Mouse (Mus musculus) liver, embryonic 14.5 days (tissue): ENCODE measurements around the gene BC017158. TPM values are rescaled to one million over a fixed set of nuclear protein-coding genes. Genes with fewer than 3 reads are reported as not detected.

Experiments
- ATAC-seq: fragments of 200-750 bp; cut with Nextera tagmentation; 2 replicates; pipeline ENCODE4 v1.8.0; 2017; ENCODE audit warnings: moderate number of reproducible peaks, mild to moderate bottlenecking, moderate library complexity; ENCODE audit not compliant: insufficient read depth
- DNase-seq, 3 experiments: peaks; one replicate each; pipeline ENCODE4 v3.0.0-alpha.2; 2012 to 2013; ENCODE audit warnings: low read depth in 3 of 3, low spot score in 3 of 3
- H3K27ac ChIP-seq: fragments of 300-500 bp; sonication (generic); 2 replicates; pipeline ENCODE4 v1.5.1; 2014; ENCODE audit warnings: moderate library complexity, mild to moderate bottlenecking, control low read depth, inconsistent platforms
- H3K27me3 ChIP-seq: fragments of 300-500 bp; sonication (generic); 2 replicates; pipeline ENCODE4 v1.6.1; 2014; ENCODE audit warnings: mild to moderate bottlenecking, low read length, moderate library complexity; ENCODE audit not compliant: control insufficient read depth, insufficient read depth
- H3K36me3 ChIP-seq: fragments of 300-500 bp; sonication (generic); replicated peaks from 2 replicates; pipeline ENCODE4 v1.6.1; 2014; ENCODE audit warnings: low read depth; ENCODE audit not compliant: control insufficient read depth, insufficient read depth
- H3K4me1 ChIP-seq, 2 experiments: fragments of 200-500 bp in 1 of 2; fragments of 300-500 bp in 1 of 2; sonication (generic) in 1 of 2; replicated peaks; 2 replicates each; pipeline ENCODE4 v1.6.1; 2012 to 2014; ENCODE audit warnings: antibody characterized with exemption in 1 of 2, inconsistent platforms in 1 of 2, low read length in 1 of 2; ENCODE audit not compliant: control insufficient read depth in 2 of 2, insufficient read depth in 2 of 2
- H3K4me2 ChIP-seq: fragments of 300-500 bp; sonication (generic); 2 replicates; pipeline ENCODE4 v1.6.1; 2014; ENCODE audit warnings: low read depth, mild to moderate bottlenecking, control low read depth, moderate library complexity
- H3K4me3 ChIP-seq, 2 experiments: fragments of 200-500 bp in 1 of 2; fragments of 300-500 bp in 1 of 2; sonication (generic) in 1 of 2; 2 replicates each; pipeline ENCODE4 v1.5.1; 2012 to 2014; ENCODE audit warnings: low read depth in 2 of 2, low read length in 2 of 2, mild to moderate bottlenecking in 2 of 2, control low read depth in 1 of 2, inconsistent platforms in 1 of 2, moderate library complexity in 1 of 2; ENCODE audit not compliant: insufficient read depth in 1 of 2
- H3K9ac ChIP-seq: fragments of 300-500 bp; sonication (generic); replicated peaks from 2 replicates; pipeline ENCODE4 v1.6.1; 2014; ENCODE audit warnings: mild to moderate bottlenecking, control low read depth, moderate library complexity
- H3K9me3 ChIP-seq: fragments of 300-500 bp; sonication (generic); 2 replicates; pipeline ENCODE4 v1.6.1; 2016; ENCODE audit warnings: low read length, mixed read lengths; ENCODE audit not compliant: control insufficient read depth
- CTCF ChIP-seq: IDR thresholded peaks from 2 replicates; pipeline ENCODE4 v1.5.1; 2016; ENCODE audit warnings: antibody characterized with exemption, low read depth, control low read depth
- EP300 ChIP-seq: IDR thresholded peaks from 2 replicates; pipeline ENCODE4 v1.6.1; 2016; ENCODE audit warnings: antibody characterized with exemption, low read depth
- WGBS: fragments of 180-500 bp; shearing (Covaris S2); extraction: QIAGEN DNeasy Blood & Tissue Kit; methylation state at CpG from one replicate; pipeline ENCODE4 v1.1.7; 2014; ENCODE audit not compliant: insufficient replicate concordance; 5-methylcytosine and 5-hydroxymethylcytosine counted together
- microRNA-seq: library from miRNA; unstranded; fragments of <30 nt; microRNA quantifications from one replicate; pipeline ENCODE4, GENCODE M21; 2016
- polyA plus RNA-seq, 2 experiments: library from polyadenylated mRNA; depleted of rRNA in 1 of 2; stranded (reverse) in 1 of 2; unstranded in 1 of 2; fragments of >200 nt; fragmentation: Nextera tagmentation in 1 of 2; extraction: Ambion mirVana in 1 of 2; gene quantifications; 2 replicates each; pipeline versions ENCODE4 v1.2.1 to v1.2.3; 2012 to 2014

Gene BC017158
- polyA plus RNA-seq, 2 experiments: 16.9 to 23.9 TPM

GRCm38 (mm10) chr7:128235481-128235880 lies 62.5 kb downstream of the BC017158 start:
- no peaks in the 10 kb centered on the region for H3K27me3 ChIP-seq
- TF ChIP-seq EP300 (no peak), CTCF (no peak)
- 83% methylated on average over 1 of the region's 1 CpGs for WGBS

GRCm38 (mm10) chr7:128234796-128235195 lies 63.2 kb downstream of the BC017158 start:
- Histone ChIP-seq H3K9ac (no peak overlapping the region), H3K27ac (no peak overlapping the region), H3K4me2 (no peak overlapping the region), H3K4me3 (no peak overlapping the region), H3K4me1 (peaks cover 9 to 10% of the 10 kb centered on the region in 2 experiments), H3K9me3 (no peaks in the 10 kb centered on the region), H3K27me3 (no peaks in the 10 kb centered on the region), H3K36me3 (no peaks in the 10 kb centered on the region)
- ATAC-seq: no peak
- WGBS: 62% methylated on average over 2 of the region's 2 CpGs
- no peak for DNase-seq
- no peak for TF ChIP-seq CTCF
- no peak for TF ChIP-seq EP300

More at GRCm38 (mm10) chr7:128235481-128235880, 62.5 kb downstream of the BC017158 start:
- H3K4me1 ChIP-seq: peaks cover 9 to 10% of the 10 kb centered on the region in 2 experiments
- ATAC-seq (no peak), DNase-seq (no peak)
- no peak overlapping the region for H3K27ac ChIP-seq
- no peaks in the 10 kb centered on the region for H3K9me3 ChIP-seq
- no peak overlapping the region for H3K9ac ChIP-seq
- peaks cover 5% of the 10 kb centered on the region for H3K36me3 ChIP-seq
- no peak overlapping the region for H3K4me2 ChIP-seq
- no peak overlapping the region for H3K4me3 ChIP-seq

GRCm38 (mm10) chr7:128231741-128232140 lies 66.2 kb downstream of the BC017158 start:
- Histone ChIP-seq H3K4me3 (no peak overlapping the region), H3K27me3 (no peaks in the 10 kb centered on the region), H3K9ac (no peak overlapping the region), H3K36me3 (no peaks in the 10 kb centered on the region), H3K9me3 (no peaks in the 10 kb centered on the region), H3K27ac (no peak overlapping the region), H3K4me2 (no peak overlapping the region), H3K4me1 (peaks cover 0 to under 1% of the 10 kb centered on the region in 2 experiments; a peak in 2 of 4 replicates)
- 29% methylated on average over 8 of the region's 8 CpGs for WGBS
- TF ChIP-seq EP300 (no peak), CTCF (no peak)
- ATAC-seq (no peak), DNase-seq (peak in 2 of 3 experiments; percentile 26 to 41)

Small RNAs within 50 kb of the gene (microRNA-seq; reads per million reads assigned to microRNA genes)
- 1.7 reads per million for gene Mir3103

Other genes with a start within 250 kb of the BC017158 start
- gene Itgam, start 235.5 kb downstream of the BC017158 start, polyA plus RNA-seq (2012; rRNA removed): 1.9 and 2.7 TPM in 2 replicates
- 1.1 and 1.5 TPM in 2 replicates for gene Itgam, start 235.5 kb downstream of the BC017158 start, polyA plus RNA-seq (2014; fragmentation: Nextera tagmentation; extraction: Ambion mirVana)
- 0.02 TPM in 1 of 2 replicates, not detected in the other for gene Gm49368, start 235.5 kb downstream of the BC017158 start, polyA plus RNA-seq (2012; rRNA removed)
- 0.03 TPM in 1 of 2 replicates, not detected in the other for gene Gm49368, start 235.5 kb downstream of the BC017158 start, polyA plus RNA-seq (2014; fragmentation: Nextera tagmentation; extraction: Ambion mirVana)
- gene Itgax, start 168.6 kb downstream of the BC017158 start, polyA plus RNA-seq (2012; rRNA removed): 0.09 and 0.16 TPM in 2 replicates
- gene Itgax, start 168.6 kb downstream of the BC017158 start, polyA plus RNA-seq (2014; fragmentation: Nextera tagmentation; extraction: Ambion mirVana): 0.10 and 0.16 TPM in 2 replicates
- gene Itgad, start 143.8 kb downstream of the BC017158 start, polyA plus RNA-seq (2012; rRNA removed): 0.01 and 0.08 TPM in 2 replicates
- gene Itgad, start 143.8 kb downstream of the BC017158 start, polyA plus RNA-seq (2014; fragmentation: Nextera tagmentation; extraction: Ambion mirVana): not detected in 2 replicates
- gene Cox6a2, start 91.8 kb downstream of the BC017158 start, polyA plus RNA-seq (2012; rRNA removed): 0.37 and 0.54 TPM in 2 replicates
- 0.76 and 1.0 TPM in 2 replicates for gene Cox6a2, start 91.8 kb downstream of the BC017158 start, polyA plus RNA-seq (2014; fragmentation: Nextera tagmentation; extraction: Ambion mirVana)
- 5.2 and 6.1 TPM in 2 replicates for gene Armc5, start 60.8 kb downstream of the BC017158 start, polyA plus RNA-seq (2012; rRNA removed)
- 4.6 and 4.9 TPM in 2 replicates for gene Armc5, start 60.8 kb downstream of the BC017158 start, polyA plus RNA-seq (2014; fragmentation: Nextera tagmentation; extraction: Ambion mirVana)
- gene 9130023H24Rik, start 60.1 kb downstream of the BC017158 start, polyA plus RNA-seq (2012; rRNA removed): 0.92 and 1.1 TPM in 2 replicates
- gene 9130023H24Rik, start 60.1 kb downstream of the BC017158 start, polyA plus RNA-seq (2014; fragmentation: Nextera tagmentation; extraction: Ambion mirVana): 1.6 and 2.1 TPM in 2 replicates
- 5.0 and 6.0 TPM in 2 replicates for gene Tgfb1i1, start 51.4 kb downstream of the BC017158 start, polyA plus RNA-seq (2012; rRNA removed)
- gene Tgfb1i1, start 51.4 kb downstream of the BC017158 start, polyA plus RNA-seq (2014; fragmentation: Nextera tagmentation; extraction: Ambion mirVana): 7.8 and 8.5 TPM in 2 replicates
- gene Slc5a2, start 32.5 kb downstream of the BC017158 start, polyA plus RNA-seq (2012; rRNA removed): 1.6 and 1.8 TPM in 2 replicates
- gene Slc5a2, start 32.5 kb downstream of the BC017158 start, polyA plus RNA-seq (2014; fragmentation: Nextera tagmentation; extraction: Ambion mirVana): 2.9 and 3.1 TPM in 2 replicates
- gene Rgs10, start 120.6 kb upstream of the BC017158 start, polyA plus RNA-seq (2012; rRNA removed): 24.4 and 36.3 TPM in 2 replicates
- 45.8 and 53.0 TPM in 2 replicates for gene Rgs10, start 120.6 kb upstream of the BC017158 start, polyA plus RNA-seq (2014; fragmentation: Nextera tagmentation; extraction: Ambion mirVana)
- gene Tial1, start 163.5 kb upstream of the BC017158 start, polyA plus RNA-seq (2012; rRNA removed): 32.7 and 55.3 TPM in 2 replicates
- 15.2 and 15.5 TPM in 2 replicates for gene Tial1, start 163.5 kb upstream of the BC017158 start, polyA plus RNA-seq (2014; fragmentation: Nextera tagmentation; extraction: Ambion mirVana)
- 2.7 and 2.9 TPM in 2 replicates for gene Bag3, start 225.4 kb upstream of the BC017158 start, polyA plus RNA-seq (2012; rRNA removed)
- gene Bag3, start 225.4 kb upstream of the BC017158 start, polyA plus RNA-seq (2014; fragmentation: Nextera tagmentation; extraction: Ambion mirVana): 2.6 and 3.0 TPM in 2 replicates